Mouse (Mus musculus): ENCODE data around the gene Slc30a10.

Slc30a10 gene

GRCm38 (mm10) chr1:185454575-185454954 is at the start of gene Slc30a10:
Gene Slc30a10 (plus strand): TSS chr1:185454848.
- DNase-seq (ENCODE audit: low read depth), result peak; percentile 96

GRCm38 (mm10) chr1:185405921-185406320 is 48.7 kb upstream of the Slc30a10 start:
- no peak for DNase-seq (ENCODE audit: low read depth)

GRCm38 (mm10) chr1:185409831-185410230 is 44.8 kb upstream of the Slc30a10 start:
- peak; percentile 34 for DNase-seq (ENCODE audit: low read depth)

GRCm38 (mm10) chr1:185418011-185418410 is 36.6 kb upstream of the Slc30a10 start:
- no peak for DNase-seq (ENCODE audit: low read depth)

GRCm38 (mm10) chr1:185419805-185420204 is 34.8 kb upstream of the Slc30a10 start:
- DNase-seq (ENCODE audit: low read depth), result no peak

- DNase-seq (ENCODE audit: low read depth), result no peak
Observed at GRCm38 (mm10) chr1:185420776-185421175, 33.9 kb upstream of the Slc30a10 start.

GRCm38 (mm10) chr1:185426583-185426982 is 28.1 kb upstream of the Slc30a10 start:
- DNase-seq (ENCODE audit: low read depth), result no peak

- DNase-seq (ENCODE audit: low read depth), result no peak
Observed at GRCm38 (mm10) chr1:185430488-185430887, 24.2 kb upstream of the Slc30a10 start.

GRCm38 (mm10) chr1:185431245-185431997 is 23.2 kb upstream of the Slc30a10 start:
- DNase-seq (ENCODE audit: low read depth), result no peak

- no peak for DNase-seq (ENCODE audit: low read depth)
Observed at GRCm38 (mm10) chr1:185431998-185432317, 22.7 kb upstream of the Slc30a10 start.

GRCm38 (mm10) chr1:185433112-185433511 is 21.5 kb upstream of the Slc30a10 start:
- no peak for DNase-seq (ENCODE audit: low read depth)

- DNase-seq (ENCODE audit: low read depth), result no peak
Observed at GRCm38 (mm10) chr1:185438841-185439580, 15.6 kb upstream of the Slc30a10 start.

GRCm38 (mm10) chr1:185441703-185442472 is 12.8 kb upstream of the Slc30a10 start:
- DNase-seq (ENCODE audit: low read depth), result no peak

GRCm38 (mm10) chr1:185448936-185449335 is 5.7 kb upstream of the Slc30a10 start:
- no peak for DNase-seq (ENCODE audit: low read depth)

GRCm38 (mm10) chr1:185449727-185450126 is 4.9 kb upstream of the Slc30a10 start:
- DNase-seq (ENCODE audit: low read depth), result no peak

- DNase-seq (ENCODE audit: low read depth), result no peak
Observed at GRCm38 (mm10) chr1:185451077-185451476, 3.6 kb upstream of the Slc30a10 start.

GRCm38 (mm10) chr1:185451495-185451894 is 3.2 kb upstream of the Slc30a10 start:
- no peak for DNase-seq (ENCODE audit: low read depth)

GRCm38 (mm10) chr1:185452461-185452860 is 2.2 kb upstream of the Slc30a10 start:
- no peak for DNase-seq (ENCODE audit: low read depth)

- DNase-seq (ENCODE audit: low read depth), result no peak
Observed at GRCm38 (mm10) chr1:185454144-185454543, 504 bp upstream of the Slc30a10 start.

- DNase-seq (ENCODE audit: low read depth), result no peak
Observed at GRCm38 (mm10) chr1:185454955-185455701, 480 bp downstream of the Slc30a10 start.

GRCm38 (mm10) chr1:185456327-185456726 is 1.7 kb downstream of the Slc30a10 start:
- no peak for DNase-seq (ENCODE audit: low read depth)

- DNase-seq (ENCODE audit: low read depth), result no peak
Observed at GRCm38 (mm10) chr1:185460096-185460495, 5.4 kb downstream of the Slc30a10 start.

Data from c-Kit-positive CD71-positive TER-119-negative erythroid progenitor cells, embryonic 14.5 days (primary cell).